Mouse (Mus musculus) B cell, adult 67 days (primary cell): ENCODE results near the gene Fam169a. TPM values are rescaled to one million over a fixed set of nuclear protein-coding genes. Genes with fewer than 3 reads are reported as not detected.

Source experiments
- total RNA-seq, 2 experiments: library from RNA; stranded (reverse); gene quantifications; 4 replicates each; pipeline ENCODE4 v1.2.4; 2023

Fam169a gene
- not detected for total RNA-seq

GRCm38 (mm10) chr13:97066649-97067550 is at the start of gene Fam169a:
Gene Fam169a, plus strand, starts transcription at chr13:97067286.

GRCm38 (mm10) chr13:97034262-97034661 is 32.8 kb upstream of the Fam169a start, which contains the start of gene 1700029F12Rik:
Gene 1700029F12Rik, minus strand, starts transcription at chr13:97034362.

GRCm38 (mm10) chr13:97099187-97099852 is 32.2 kb downstream of the Fam169a start, which contains the start of gene Gm6169:
Gene Gm6169, minus strand, starts transcription at chr13:97099237.

GRCm38 (mm10) chr13:97137466-97138400 is 70.6 kb downstream of the Fam169a start, which contains the start of the genes Gfm2 and Nsa2:
Gene Gfm2, plus strand, starts transcription at chr13:97137937.
Gene Nsa2, minus strand, starts transcription at chr13:97137937.

Other genes starting within 250 kb of the Fam169a start
- gene Gcnt4, start 142.6 kb upstream of the Fam169a start, total RNA-seq = not detected
- not detected for gene 1700029F12Rik, start 32.9 kb upstream of the Fam169a start, total RNA-seq
- 10 to 100 TPM in 1 of 2 experiments, not detected in 1; 35.1 TPM for gene Gm6169, start 32.0 kb downstream of the Fam169a start, total RNA-seq
- 10 to 100 TPM; 35.6 to 42.8 TPM for gene Gfm2, start 70.7 kb downstream of the Fam169a start, total RNA-seq
- gene Nsa2, start 70.7 kb downstream of the Fam169a start, total RNA-seq = 100 to 1,000 TPM; 114 to 119 TPM
- 10 to 100 TPM; 60.9 to 64.7 TPM for gene Hexb, start 131.1 kb downstream of the Fam169a start, total RNA-seq
- 1 to 10 TPM; 2.6 to 3.6 TPM for gene Enc1, start 173.8 kb downstream of the Fam169a start, total RNA-seq